Mouse (Mus musculus): ENCODE data around the gene Fbxo36.

The Fbxo36 gene

GRCm38 (mm10) chr1:84839309-84840017 lies at the start of gene Fbxo36:
Gene Fbxo36, plus strand, starts transcription at chr1:84839841.
- peak; percentile 93 to 94 for DNase-seq (ENCODE audit: low spot score in 2 of 2)

- no peak for DNase-seq (ENCODE audit: low spot score in 2 of 2)
Observed at GRCm38 (mm10) chr1:84791393-84791792, 48.2 kb upstream of the Fbxo36 start.

GRCm38 (mm10) chr1:84795335-84795734 lies 44.3 kb upstream of the Fbxo36 start:
- DNase-seq (ENCODE audit: low spot score in 2 of 2) = no peak

- no peak for DNase-seq (ENCODE audit: low spot score in 2 of 2)
Observed at GRCm38 (mm10) chr1:84799166-84799565, 40.5 kb upstream of the Fbxo36 start.

- DNase-seq (ENCODE audit: low spot score in 2 of 2) = no peak
Observed at GRCm38 (mm10) chr1:84803788-84804187, 35.9 kb upstream of the Fbxo36 start.

- DNase-seq (ENCODE audit: low spot score in 2 of 2) = no peak
Observed at GRCm38 (mm10) chr1:84817596-84817995, 22.0 kb upstream of the Fbxo36 start.

- DNase-seq (ENCODE audit: low spot score in 2 of 2) = no peak
Observed at GRCm38 (mm10) chr1:84825091-84825490, 14.6 kb upstream of the Fbxo36 start.

- no peak for DNase-seq (ENCODE audit: low spot score in 2 of 2)
Observed at GRCm38 (mm10) chr1:84837523-84838145, 2.0 kb upstream of the Fbxo36 start.

- no peak for DNase-seq (ENCODE audit: low spot score in 2 of 2)
Observed at GRCm38 (mm10) chr1:84838156-84838555, 1.5 kb upstream of the Fbxo36 start.

- DNase-seq (ENCODE audit: low spot score in 2 of 2) = peak; percentile 69 to 78
Observed at GRCm38 (mm10) chr1:84838621-84839151, 955 bp upstream of the Fbxo36 start.

- no peak for DNase-seq (ENCODE audit: low spot score in 2 of 2)
Observed at GRCm38 (mm10) chr1:84840018-84840664, 500 bp downstream of the Fbxo36 start, which contains the start of gene Trip12. Gene Trip12, minus strand, starts transcription at chr1:84840516.

- DNase-seq (ENCODE audit: low spot score in 2 of 2) = no peak
Observed at GRCm38 (mm10) chr1:84841061-84841460, 1.4 kb downstream of the Fbxo36 start.

- DNase-seq (ENCODE audit: low spot score in 2 of 2) = no peak
Observed at GRCm38 (mm10) chr1:84843366-84843765, 3.7 kb downstream of the Fbxo36 start.

GRCm38 (mm10) chr1:84847698-84848097 lies 8.1 kb downstream of the Fbxo36 start:
- no peak for DNase-seq (ENCODE audit: low spot score in 2 of 2)

- no peak for DNase-seq (ENCODE audit: low spot score in 2 of 2)
Observed at GRCm38 (mm10) chr1:84848335-84848734, 8.7 kb downstream of the Fbxo36 start.

- no peak for DNase-seq (ENCODE audit: low spot score in 2 of 2)
Observed at GRCm38 (mm10) chr1:84848801-84849455, 9.3 kb downstream of the Fbxo36 start.

- no peak for DNase-seq (ENCODE audit: low spot score in 2 of 2)
Observed at GRCm38 (mm10) chr1:84849804-84850203, 10.2 kb downstream of the Fbxo36 start.

- DNase-seq (ENCODE audit: low spot score in 2 of 2) = no peak
Observed at GRCm38 (mm10) chr1:84850471-84850870, 10.8 kb downstream of the Fbxo36 start.

GRCm38 (mm10) chr1:84851512-84852235 lies 12.0 kb downstream of the Fbxo36 start:
- DNase-seq (ENCODE audit: low spot score in 2 of 2) = no peak

GRCm38 (mm10) chr1:84853721-84854120 lies 14.1 kb downstream of the Fbxo36 start:
- no peak for DNase-seq (ENCODE audit: low spot score in 2 of 2)

- no peak for DNase-seq (ENCODE audit: low spot score in 2 of 2)
Observed at GRCm38 (mm10) chr1:84854966-84855365, 15.3 kb downstream of the Fbxo36 start.

All from urinary bladder, postnatal 4 days (tissue).